Mouse (Mus musculus): Measurements from ENCODE around the gene Slc7a7.
A peak's percentile ranks its signal among the peaks of the same experiment; 100 is the strongest.

Gene Slc7a7

DNA sequence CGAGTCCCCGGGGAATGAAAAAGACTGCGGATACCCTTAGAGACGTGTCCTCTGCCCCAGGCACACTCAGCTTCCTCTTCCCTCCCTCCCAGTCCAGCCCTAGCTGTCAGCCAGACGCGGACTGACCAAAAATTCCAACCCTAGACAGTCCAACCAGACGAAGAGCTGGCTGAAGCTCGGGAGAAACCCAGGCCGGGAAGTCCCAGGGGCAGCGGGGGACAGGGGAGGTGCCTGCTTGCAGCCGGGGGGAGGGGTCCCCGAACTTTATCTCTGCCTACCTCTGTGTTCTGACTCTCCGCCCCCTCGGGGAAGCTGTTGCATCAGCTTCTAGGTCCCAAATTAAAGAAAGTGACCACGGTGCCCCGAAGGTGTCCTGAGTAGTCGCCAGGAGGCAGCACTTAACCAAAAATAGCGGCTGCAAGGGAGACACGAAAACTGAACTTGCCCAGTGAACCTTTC is at the start of gene Slc7a7:
Slc7a7 (minus strand) TSS at position 158 of the 459 bp plus-strand sequence.
- ATAC-seq (ENCODE audit: insufficient number of reproducible peaks, low FRiP score, low TSS enrichment): no peak

- peak; percentile 57 for ATAC-seq (ENCODE audit: insufficient number of reproducible peaks, low FRiP score, low TSS enrichment)
Observed at GRCm38 (mm10) chr14:54464293-54465005, 46.9 kb upstream of the Slc7a7 start.

GRCm38 (mm10) chr14:54463959-54464292 is 46.3 kb upstream of the Slc7a7 start, which contains the start of gene Lrp10:
TSS of gene Lrp10 (plus strand) at chr14:54464137.
- ATAC-seq (ENCODE audit: insufficient number of reproducible peaks, low FRiP score, low TSS enrichment): peak; percentile 82

GRCm38 (mm10) chr14:54463108-54463958 is 45.8 kb upstream of the Slc7a7 start:
- ATAC-seq (ENCODE audit: insufficient number of reproducible peaks, low FRiP score, low TSS enrichment): 0 out of 2 replicates have a peak, but pooled peaks have one; percentile 4

DNA sequence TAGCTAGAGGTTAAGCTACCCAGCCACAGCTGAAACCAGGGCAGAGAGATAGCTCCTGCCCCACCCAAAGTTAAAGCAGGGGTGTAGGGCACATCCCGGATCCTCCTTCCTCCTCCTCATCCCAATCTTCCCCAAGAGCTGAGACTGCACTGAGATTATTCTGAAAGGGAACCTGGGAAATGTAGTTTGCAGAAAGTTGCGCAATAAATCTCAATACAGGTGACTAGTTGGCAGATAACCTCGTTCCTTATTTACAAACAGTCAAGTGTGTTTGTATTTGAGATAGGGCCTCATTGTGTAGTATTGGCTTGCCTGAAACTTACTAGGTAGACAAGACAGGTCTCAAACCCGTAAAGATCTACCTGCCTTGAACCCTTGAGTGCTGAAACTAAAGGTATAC is 44.6 kb upstream of the Slc7a7 start:
- ATAC-seq (ENCODE audit: insufficient number of reproducible peaks, low FRiP score, low TSS enrichment): no peak

GRCm38 (mm10) chr14:54457907-54458569 is 40.5 kb upstream of the Slc7a7 start:
- no peak for ATAC-seq (ENCODE audit: insufficient number of reproducible peaks, low FRiP score, low TSS enrichment)

GRCm38 (mm10) chr14:54454669-54455528 is 37.3 kb upstream of the Slc7a7 start:
- no peak for ATAC-seq (ENCODE audit: insufficient number of reproducible peaks, low FRiP score, low TSS enrichment)

GRCm38 (mm10) chr14:54453566-54453965 is 36.0 kb upstream of the Slc7a7 start:
- ATAC-seq (ENCODE audit: insufficient number of reproducible peaks, low FRiP score, low TSS enrichment): no peak

DNA sequence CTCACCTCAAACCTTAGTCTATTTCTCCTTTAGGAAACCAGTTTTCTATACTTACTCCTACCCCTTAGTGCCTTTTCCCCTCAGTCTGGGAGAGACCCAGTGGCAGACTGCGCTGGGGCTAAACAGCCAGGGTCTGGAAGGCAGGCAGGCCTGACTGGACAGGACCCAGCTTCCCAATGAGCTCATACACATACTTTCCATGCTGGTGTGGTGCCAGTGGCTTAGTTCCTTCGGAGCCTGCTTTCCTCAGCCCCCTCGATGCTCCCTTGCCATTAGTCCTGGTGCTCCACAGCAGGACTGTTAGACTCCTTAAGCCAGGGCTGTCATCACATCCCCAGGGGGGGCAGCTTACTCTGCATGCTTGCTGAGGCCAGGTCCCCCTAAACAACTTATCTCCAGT is 27.9 kb upstream of the Slc7a7 start:
- no peak for ATAC-seq (ENCODE audit: insufficient number of reproducible peaks, low FRiP score, low TSS enrichment)

GRCm38 (mm10) chr14:54443712-54444618 is 26.4 kb upstream of the Slc7a7 start:
- ATAC-seq (ENCODE audit: insufficient number of reproducible peaks, low FRiP score, low TSS enrichment): peak; percentile 51

GRCm38 (mm10) chr14:54443196-54443595 is 25.6 kb upstream of the Slc7a7 start:
- ATAC-seq (ENCODE audit: insufficient number of reproducible peaks, low FRiP score, low TSS enrichment): no peak

GRCm38 (mm10) chr14:54442548-54442947 is 25.0 kb upstream of the Slc7a7 start:
- ATAC-seq (ENCODE audit: insufficient number of reproducible peaks, low FRiP score, low TSS enrichment): no peak

GRCm38 (mm10) chr14:54441365-54441764 is 23.8 kb upstream of the Slc7a7 start:
- no peak for ATAC-seq (ENCODE audit: insufficient number of reproducible peaks, low FRiP score, low TSS enrichment)

DNA sequence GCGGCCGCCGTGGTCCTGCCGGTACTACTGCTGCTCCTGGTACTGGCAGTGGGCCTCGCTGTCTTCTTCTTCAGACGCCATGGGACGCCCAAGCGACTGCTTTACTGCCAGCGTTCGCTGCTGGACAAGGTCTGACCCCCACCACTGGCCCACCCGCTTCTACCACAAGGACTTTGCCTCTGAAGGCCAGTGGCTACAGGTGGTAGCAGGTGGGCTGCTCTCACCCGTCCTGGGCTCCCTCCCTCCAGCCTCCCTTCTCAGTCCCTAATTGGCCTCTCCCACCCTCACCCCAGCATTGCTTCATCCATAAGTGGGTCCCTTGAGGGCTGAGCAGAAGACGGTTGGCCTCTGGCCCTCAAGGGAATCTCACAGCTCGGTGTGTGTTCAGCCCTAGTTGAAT is 23.0 kb upstream of the Slc7a7 start:
- no peak for ATAC-seq (ENCODE audit: insufficient number of reproducible peaks, low FRiP score, low TSS enrichment)

DNA sequence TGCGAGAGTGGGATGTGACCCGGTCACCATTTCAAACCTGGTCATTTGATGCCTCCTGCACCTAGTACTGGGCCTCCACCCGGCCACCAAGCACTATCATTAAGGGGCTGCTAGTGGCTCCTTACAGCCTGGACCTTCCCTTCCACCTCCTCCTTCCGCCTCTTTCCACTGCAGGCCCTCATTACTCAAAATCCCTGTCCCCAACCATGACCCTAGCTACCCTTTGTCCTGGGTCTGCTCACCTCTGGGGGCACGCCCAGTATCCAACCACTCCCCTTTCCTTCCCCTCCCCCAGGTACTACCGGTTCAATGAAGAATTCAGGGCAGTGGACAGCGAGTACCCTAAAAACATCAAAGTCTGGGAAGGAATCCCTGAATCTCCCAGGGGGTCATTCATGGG is 22.0 kb upstream of the Slc7a7 start:
- ATAC-seq (ENCODE audit: insufficient number of reproducible peaks, low FRiP score, low TSS enrichment): no peak

GRCm38 (mm10) chr14:54439155-54439554 is 21.6 kb upstream of the Slc7a7 start:
- no peak for ATAC-seq (ENCODE audit: insufficient number of reproducible peaks, low FRiP score, low TSS enrichment)

DNA sequence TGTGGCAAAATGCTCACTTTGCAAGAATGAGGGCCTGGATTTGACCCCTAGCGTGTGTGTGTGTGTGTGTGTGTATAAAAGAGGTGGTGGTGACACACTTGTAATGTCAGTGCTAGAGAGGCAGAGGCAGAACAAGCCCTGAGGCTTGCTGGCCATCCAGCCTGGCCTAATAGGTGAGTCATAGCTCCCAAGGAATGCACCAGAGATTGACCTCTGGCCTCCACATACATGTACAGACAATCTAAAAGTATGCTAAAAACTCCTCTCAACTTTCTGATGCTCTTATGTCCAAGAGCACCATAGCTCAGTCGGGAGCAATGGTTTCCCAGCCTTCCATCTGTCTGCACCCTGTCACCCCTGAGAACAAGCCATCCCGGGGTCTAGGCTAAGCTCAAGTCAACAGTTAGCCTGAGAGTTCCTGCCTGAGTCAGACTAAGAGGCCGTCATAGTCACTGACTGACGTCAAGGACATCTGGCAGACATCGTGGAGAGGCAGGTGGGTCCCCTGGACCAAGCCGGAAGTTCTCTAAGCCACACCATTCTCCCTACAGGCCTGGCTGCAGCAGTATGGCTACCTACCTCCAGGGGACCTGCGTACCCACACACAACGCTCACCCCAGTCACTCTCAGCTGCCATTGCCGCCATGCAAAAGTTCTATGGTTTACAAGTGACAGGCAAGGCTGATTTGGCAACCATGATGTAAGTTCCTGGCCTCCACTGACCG is 17.8 kb upstream of the Slc7a7 start:
- ATAC-seq (ENCODE audit: insufficient number of reproducible peaks, low FRiP score, low TSS enrichment): no peak

- no peak for ATAC-seq (ENCODE audit: insufficient number of reproducible peaks, low FRiP score, low TSS enrichment)
Observed at GRCm38 (mm10) chr14:54433941-54434531, 16.5 kb upstream of the Slc7a7 start.
